Mouse (Mus musculus): Measurements from ENCODE around the gene Wfikkn2.
A peak's percentile ranks its signal among the peaks of the same experiment; 100 is the strongest.

The Wfikkn2 gene

DNA sequence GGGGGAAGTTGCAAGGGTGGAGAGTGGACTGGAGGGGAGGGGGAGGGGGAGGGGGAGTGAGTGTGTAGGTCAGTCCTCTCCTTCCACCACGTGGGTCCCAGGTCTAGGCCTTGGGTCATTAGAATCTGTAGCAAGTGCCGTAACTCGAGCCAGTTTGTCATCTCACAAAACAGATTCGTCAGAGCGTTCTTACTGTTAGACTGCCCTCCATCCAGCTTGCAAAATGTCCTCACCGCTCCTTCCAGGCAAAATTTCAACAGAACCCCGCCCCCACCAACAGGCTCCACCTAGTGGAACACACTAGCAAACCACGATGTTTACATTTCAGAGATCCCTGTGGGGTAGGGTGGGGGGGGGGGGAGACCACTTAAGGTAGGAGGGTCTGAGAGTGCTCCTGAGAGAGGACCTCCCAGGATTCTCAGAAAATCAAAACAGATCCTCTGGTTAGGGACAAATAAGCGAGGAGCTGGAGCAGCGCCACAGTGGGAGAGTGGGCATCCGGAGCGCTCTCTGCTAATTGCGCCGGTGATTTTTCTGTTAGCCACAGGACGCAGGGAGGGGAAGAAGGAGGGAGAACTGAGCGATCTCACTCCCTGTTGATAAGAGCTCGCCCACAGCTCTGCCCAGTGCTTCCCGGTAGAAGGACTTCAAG lies 19.5 kb upstream of the Wfikkn2 start:
- peak; percentile 58 to 83 for DNase-seq (ENCODE audit: inconsistent age in 2 of 2, low spot score in 1 of 2)

DNA sequence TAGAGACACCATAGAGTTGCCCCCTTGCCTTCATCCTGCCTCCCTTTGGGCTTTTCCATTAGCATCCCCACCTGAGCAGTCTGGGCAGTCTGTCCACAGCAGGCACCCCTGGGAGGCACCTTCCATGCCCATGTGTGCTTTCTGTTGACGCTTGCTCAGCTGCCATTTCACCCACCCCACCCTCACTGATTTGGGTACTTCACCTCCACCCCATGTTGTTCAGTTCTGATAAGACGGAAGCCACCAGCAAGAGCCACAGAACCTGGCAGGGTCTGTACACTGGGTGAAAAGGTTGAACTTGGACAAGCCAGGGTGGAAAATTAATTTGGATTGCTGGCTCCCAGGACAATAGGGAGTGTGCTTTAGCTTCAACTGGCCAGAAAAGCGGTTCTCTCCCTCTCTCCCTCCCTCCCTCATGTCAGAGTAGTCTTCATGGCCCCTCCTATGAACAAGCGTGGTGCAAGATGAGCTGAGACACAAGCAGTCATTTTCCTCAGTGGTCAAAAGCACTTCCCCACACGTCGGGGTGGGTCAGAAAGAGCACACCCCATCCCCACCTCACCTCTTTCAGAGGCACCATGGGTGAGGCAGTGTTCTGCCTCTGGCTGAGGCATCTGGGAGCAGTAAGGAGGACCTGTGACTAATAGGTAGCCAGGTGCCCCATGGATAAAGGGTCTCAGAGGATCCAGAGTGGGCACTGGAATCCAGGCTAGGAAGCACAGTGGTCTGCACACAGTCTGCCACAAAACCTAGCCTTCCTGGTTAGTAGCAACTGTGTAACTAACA lies 16.0 kb upstream of the Wfikkn2 start:
- DNase-seq (ENCODE audit: inconsistent age in 2 of 2, low spot score in 1 of 2) = no peak

DNA sequence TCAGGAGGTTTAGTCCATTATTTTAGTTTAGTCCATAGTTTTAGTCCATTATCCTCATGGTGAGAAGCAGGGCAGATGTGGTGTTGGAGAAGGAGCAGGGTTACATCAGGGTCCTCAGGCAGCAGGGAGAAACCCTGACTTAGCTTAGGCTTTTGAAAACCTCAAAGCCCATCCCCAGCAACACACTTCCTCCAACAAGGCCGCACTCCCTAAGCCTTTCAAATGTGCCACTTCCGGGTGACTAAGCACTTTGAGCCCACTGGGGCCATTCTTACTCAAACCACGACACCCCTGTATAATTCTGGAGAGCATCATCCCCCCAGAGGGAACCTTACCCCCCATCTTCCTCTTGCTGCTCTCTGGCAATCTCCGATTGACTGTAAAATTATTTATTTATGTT lies 14.0 kb upstream of the Wfikkn2 start:
- DNase-seq (ENCODE audit: inconsistent age in 2 of 2, low spot score in 1 of 2) = no peak

DNA sequence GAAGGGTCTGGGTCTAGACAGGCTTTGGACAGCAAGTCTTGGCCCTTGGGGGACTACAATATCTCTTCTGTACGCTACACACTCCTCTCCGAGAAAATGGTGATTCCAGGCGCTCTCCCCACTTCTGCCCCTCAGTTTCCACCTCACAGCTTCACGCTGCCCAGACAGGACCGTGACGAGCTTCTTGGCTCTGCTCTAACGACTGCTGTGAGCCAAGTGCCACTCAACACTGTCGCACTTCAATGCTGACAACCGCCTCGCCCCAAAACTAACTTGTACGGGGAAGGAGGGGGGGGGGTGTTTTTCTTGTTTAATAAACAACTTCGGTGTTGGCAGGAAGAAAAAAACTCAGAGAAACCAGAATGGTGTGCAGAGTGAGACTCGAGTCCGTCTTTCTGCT lies 12.2 kb upstream of the Wfikkn2 start:
- no peak for DNase-seq (ENCODE audit: inconsistent age in 2 of 2, low spot score in 1 of 2)

DNA sequence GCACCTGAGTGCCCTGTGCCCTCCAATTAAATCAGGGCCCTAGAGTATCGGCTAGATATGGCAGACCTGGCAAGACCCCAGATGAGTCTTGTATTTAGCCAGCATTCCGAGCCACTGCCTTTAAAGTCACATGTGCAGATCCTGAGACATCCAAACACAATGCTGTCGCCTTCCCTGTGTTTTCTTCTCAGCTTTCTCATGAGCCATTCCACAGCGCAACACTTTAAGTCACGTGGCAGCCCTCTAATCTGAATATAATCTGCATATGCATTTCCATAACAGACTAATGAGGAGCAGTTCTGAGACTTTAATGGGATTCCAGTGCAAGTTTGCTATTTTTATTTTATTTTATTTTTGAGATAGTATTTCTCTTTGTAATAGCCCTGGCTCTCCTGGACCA lies 9.9 kb upstream of the Wfikkn2 start:
- no peak for DNase-seq (ENCODE audit: inconsistent age in 2 of 2, low spot score in 1 of 2)

DNA sequence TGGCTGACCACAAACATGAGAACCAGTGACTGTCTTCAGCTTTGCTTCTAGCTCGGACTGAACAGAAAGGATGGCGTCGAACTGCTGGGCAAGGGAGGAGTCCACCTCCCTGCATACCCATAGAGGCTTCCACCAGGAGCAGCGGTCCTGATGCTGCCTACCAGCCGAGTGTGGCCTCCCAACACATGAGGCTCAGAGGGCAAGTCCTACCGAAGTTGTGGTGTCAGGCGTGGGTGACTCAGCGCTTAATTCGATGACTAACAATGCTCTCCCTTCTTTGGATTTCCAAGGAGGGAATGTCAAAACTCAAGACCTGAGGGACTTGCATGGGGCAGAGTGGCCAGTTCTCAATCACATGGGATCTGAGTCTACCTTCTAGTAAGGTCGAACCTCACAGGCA lies 7.9 kb upstream of the Wfikkn2 start:
- DNase-seq (ENCODE audit: inconsistent age in 2 of 2, low spot score in 1 of 2) = peak in 1 of 2 experiments; percentile 67

DNA sequence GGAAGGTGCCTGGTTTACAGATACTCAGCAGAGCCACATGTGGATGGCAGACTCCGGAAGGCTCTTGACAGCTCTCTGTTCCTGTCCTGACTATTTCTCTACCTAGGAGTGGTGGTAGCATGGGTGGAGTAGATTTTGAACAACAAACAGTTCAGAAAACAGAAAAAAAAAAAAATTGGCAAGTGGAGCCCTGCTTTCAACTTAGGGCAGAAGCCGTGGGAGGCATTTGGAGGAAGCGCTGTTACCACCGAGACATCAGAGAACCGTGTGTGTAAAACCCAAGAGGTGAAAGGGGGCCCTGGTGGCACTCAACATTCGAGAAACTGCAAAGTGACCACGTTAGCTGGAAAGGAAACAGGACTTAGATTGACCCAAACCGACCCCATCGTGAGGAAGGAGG lies 7.4 kb upstream of the Wfikkn2 start:
- DNase-seq (ENCODE audit: inconsistent age in 2 of 2, low spot score in 1 of 2) = no peak

DNA sequence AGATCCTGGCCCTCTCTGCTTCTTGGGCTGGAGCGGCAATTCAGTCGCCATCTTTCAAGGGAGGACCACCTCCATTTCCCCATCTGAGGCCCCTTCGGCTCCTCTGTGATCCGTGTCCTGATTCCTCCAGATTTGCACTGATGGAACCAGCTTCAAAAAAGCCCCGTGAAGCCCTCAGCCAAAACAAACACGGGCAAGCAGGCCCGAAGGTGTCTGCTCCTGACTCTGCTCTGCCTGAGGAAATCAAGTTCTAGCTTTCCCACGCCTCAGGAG lies 920 bp upstream of the Wfikkn2 start:
- no peak for DNase-seq (ENCODE audit: inconsistent age in 2 of 2, low spot score in 1 of 2)

DNA sequence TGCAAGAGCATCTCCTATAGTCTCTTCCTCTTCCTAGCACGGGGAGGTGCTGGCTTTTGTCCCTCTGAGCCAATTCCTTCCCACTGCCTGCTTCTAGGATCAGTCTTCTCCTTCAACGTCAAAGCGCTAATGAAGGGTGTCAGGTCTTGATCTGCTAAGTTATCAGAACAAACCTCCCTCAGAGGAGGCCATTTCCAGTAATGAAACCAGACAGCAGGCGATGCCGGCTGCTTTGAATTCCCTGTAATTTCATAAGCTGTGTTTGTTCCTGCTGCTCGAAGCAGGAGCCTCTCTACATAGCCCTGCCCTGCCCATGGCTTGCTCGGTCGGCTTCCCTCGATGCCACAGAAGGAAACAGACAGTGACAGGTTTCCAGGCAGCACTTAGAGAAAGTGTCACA lies 1.4 kb downstream of the Wfikkn2 start:
- no peak for DNase-seq (ENCODE audit: inconsistent age in 2 of 2, low spot score in 1 of 2)

DNA sequence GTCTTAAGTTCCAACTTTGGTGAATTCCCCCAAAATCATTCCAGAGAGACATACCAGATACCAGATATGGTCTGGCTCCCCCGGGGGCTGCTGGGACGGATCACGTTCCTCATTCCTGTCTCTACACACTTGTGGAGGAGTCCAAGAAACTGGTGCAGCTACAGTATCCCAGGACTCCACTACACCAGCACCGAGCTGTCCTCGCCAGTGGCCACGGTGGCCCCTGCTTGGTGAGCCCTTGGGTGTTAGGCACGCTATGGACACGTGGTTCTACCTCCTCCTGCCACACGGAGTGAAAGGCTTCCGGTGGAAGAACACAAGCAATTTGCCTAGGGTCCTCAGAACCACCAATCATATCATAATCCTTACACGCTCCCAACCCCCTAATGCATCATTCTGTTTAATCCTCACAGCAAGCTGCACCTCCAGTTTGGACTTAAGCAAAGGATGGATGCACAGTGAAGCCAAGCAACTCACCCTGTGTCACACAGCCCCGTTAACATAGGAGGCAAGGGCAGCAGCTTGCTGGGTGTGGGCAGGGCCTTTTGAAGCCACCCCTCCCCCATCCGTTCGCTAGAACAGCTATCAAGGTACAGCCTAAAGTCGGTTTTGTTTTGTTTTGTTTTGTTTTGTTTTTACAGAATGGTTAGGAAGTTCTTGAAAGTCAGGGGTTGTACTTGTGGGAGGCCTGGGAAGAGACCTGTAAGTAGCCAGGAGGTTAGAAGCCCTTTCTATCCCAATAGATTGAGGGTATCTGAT lies 2.2 kb downstream of the Wfikkn2 start:
- peak in 1 of 2 experiments; percentile 50 for DNase-seq (ENCODE audit: inconsistent age in 2 of 2, low spot score in 1 of 2)

DNA sequence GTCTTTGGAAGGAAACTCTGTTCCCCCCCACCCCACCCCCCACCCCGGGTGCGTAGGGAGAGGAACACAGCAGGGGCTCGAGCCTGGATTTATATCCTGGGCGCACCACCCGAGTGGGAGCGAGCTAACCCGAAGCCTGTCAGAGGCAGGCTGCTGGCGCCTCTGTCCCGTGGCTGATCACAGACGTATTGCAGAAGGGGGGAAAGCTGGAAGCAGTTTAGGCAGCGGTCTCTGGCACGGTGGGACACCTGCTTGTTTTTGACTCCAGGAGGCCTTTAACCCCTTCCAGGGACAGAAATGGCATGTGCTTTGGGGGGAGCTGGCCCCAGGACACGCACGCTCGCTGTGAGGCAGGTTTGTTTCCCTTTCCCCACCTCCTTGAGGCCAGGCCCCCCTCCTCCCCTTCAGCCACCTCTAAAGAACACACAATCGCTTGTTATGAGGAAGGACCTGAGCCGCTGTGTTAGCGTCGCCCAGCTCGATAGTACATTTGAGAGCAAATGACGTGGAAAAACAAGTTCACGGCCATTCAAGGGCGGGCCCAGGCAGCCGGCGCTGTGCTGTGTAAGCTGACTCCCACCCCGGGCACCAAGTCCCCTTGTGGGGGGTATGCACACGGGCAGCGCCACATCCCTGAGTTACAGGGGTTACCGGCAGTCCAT lies 2.9 kb downstream of the Wfikkn2 start:
- DNase-seq (ENCODE audit: inconsistent age in 2 of 2, low spot score in 1 of 2) = peak; percentile 46 to 76

DNA sequence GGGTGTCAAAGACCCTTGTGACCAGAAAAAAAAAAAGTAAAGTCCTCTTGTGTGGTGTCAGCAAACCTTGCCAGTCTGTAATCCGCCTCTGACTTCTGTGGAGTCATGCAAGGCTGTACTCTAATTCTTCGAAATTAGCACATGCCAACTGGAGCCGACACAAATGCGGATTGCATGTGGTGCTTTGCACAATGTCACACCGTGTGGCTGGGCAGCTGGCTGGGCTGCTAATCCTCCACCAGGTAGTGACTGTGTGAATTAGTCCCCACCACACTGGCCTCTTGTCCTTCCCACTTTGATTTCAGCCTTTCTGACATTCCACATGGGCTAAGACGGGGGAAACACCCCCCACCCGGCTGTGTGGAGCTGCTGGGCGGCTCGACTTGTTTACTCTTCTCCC lies 6.1 kb downstream of the Wfikkn2 start:
- peak in 1 of 2 experiments; percentile 44 for DNase-seq (ENCODE audit: inconsistent age in 2 of 2, low spot score in 1 of 2)

DNA sequence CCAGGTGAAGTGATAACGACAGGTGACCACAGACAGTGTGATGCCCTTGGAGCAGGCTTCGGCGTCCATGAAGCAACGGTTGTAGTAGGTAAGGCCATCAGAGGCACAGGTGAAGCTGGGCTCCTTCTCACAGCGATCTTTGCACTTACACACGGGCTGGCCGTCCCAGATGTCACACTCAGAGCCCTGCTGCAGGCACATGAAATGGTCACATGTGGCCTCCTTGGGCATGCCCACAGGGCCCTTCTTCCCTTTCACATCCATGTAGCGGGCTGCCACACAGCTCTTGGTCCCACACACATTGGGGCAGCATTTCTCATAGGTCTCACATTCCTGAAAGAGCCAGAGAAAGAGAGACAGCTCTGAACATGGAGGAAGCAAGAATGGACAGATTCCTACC lies 7.0 kb downstream of the Wfikkn2 start:
- no peak for DNase-seq (ENCODE audit: inconsistent age in 2 of 2, low spot score in 1 of 2)

DNA sequence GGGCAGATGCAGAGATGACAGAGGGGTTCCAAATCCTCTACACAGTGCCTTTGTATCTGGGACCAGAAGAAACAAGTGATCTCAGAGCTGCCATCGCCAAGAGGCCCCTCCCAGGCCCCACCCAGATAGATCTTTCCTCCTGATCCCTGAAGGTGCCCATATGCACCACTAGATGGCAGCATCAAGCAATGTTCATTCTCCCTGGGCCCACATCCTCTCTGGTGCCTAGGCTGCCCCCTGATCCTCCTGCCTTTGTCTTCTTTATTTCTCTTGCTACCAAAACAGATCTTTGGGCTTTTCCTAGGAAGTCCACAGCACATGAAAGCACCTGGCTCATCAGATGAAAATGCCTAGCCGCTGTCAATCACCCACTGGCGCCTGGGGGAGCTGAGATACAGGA lies 9.7 kb downstream of the Wfikkn2 start:
- DNase-seq (ENCODE audit: inconsistent age in 2 of 2, low spot score in 1 of 2) = peak; percentile 71 to 92

DNA sequence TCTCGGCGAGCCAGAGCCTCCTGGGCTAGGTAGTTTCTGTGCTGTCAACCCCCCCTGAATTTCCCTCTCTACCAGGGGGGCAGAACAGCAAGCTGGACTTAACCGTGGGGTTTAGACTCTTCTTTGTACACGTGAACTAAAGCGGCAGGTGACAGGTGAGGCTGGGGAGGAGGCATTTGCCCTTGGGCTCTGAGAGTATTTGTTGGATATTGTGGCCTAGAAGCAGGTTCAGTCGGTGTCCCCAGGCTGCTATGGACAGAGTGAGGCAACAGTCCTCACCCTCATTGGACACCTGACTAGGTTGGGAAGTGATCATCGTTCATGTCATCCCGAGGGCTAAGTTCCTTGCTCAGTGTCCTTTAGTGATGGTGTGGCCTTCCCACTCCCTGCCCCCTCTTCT lies 10.9 kb downstream of the Wfikkn2 start:
- no peak for DNase-seq (ENCODE audit: inconsistent age in 2 of 2, low spot score in 1 of 2)

DNA sequence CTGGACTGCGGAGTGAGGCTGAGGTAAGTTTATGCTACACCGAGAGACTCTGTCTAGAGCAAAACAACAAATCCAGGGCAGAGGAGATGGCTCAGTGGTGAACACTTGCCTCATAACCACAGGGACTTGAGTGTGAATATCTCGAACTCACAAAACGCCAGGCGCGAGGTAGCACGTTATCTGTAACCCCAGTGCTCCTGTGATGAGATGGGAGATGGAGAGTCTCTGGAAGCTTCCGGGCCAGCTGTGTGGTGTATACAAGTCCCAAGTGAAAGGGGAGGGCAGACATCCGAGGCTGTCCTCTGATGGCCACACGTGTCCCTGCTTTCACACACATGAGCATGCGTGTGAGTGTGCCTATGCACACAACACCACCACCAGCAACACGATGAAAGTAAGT lies 11.4 kb downstream of the Wfikkn2 start:
- DNase-seq (ENCODE audit: inconsistent age in 2 of 2, low spot score in 1 of 2) = no peak

DNA sequence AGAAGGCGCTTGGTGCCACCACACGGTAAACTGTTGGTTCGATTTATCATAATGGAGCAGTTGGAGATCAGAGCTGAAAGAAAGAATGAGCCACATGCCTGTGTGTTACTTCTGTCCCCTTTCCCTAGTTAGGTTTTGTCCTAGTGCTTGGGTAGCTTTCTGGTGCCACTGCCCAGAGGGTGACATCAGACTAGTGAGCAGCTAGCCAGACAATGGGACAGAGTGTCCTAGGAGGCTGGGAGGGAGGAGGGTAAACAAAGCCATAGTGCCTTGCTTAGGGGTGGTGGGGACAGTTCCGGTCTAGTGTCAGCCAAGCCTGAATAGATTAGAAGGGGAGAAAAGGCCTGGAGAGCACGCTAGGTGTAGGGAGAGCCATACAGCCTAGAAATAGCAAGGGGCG lies 12.4 kb downstream of the Wfikkn2 start:
- no peak for DNase-seq (ENCODE audit: inconsistent age in 2 of 2, low spot score in 1 of 2)

DNA sequence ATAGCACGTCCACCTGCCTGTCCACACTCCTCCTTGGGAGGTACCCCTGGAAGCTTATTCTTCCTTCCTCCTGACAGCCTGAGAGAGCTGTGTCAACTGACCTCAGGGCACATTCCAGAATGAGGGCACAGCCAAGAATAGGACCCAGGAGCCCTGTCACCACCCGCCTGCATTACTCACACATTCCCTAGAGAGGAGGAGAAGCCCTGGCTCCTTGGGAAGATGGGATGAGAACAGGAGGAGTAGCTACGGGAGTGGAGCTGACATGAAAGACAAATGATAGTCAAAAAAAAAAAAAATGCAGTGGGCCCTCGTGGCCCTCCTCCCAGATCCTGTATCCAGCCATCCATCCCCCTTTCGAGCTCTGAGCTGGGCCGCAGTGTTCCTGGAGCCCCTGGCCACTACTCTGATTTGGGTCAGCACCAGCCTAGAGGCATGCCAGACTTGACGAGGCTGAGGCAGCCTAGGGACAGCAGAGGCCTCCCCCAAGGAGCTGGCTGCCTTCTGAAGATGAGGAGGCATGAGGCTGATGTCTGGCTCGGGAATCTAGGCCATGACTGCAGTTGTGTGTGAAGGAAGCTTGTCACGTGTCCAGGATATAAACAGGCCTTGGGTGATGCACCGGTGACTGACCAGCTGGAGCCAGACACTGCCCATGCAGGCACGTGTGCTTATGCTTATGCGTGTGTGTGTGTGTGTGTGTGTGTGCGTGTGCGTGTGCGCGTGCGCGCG lies 13.8 kb downstream of the Wfikkn2 start:
- peak; percentile 65 to 75 for DNase-seq (ENCODE audit: inconsistent age in 2 of 2, low spot score in 1 of 2)

DNA sequence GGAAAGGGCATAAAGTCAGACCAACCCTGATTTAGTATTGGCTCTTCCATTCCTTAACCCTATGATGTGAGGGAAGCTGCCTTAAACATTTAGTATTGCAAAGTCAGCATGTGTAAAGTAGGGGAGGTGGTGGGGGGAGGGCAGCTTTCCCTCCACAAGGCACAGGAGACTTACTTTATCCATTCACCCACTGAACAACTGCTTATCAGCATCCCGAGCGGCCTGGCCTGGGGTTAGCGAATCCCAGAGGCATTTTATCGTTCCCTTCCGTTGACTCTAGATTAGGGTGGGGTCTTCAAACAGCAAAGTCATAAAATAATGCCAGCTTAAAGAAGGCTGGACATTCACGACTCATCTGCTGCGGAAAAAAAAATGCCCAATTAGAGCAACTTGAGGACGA lies 15.6 kb downstream of the Wfikkn2 start:
- no peak for DNase-seq (ENCODE audit: inconsistent age in 2 of 2, low spot score in 1 of 2)

DNA sequence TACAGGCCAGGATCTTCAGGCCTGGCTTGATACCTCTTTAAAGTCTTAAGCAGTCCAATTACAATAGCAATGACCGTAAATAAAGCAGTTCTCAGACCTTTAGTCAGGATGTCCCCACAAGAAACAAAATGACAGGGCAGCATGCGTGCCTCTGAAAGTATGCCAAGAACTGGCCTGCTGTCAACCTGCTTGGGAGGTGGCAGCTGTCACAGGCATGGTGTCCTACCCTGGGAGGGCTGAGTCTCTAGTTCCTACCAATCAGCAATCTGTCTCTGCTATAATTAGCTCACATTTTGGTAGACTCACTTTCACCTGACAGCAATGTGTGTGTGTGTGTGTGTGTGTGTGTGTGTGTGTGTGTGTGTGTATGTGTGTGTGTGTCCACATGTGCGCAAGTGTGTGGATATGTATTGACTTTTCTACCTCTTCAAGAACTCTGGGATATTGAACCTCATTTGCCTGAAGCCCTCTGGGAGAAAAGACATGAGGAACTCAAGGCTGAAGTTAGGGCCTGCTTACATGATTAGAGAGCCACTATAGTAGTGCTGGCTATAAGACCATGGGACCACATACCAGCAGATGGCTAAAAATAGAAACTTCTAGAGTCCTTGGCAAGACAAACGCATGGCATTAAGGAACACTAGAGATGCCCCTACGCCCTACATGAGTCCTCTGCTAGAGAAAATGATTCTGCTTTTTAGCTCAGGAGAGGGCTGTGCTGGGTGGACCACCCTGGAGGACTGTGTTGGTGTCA lies 16.4 kb downstream of the Wfikkn2 start:
- DNase-seq (ENCODE audit: inconsistent age in 2 of 2, low spot score in 1 of 2) = peak in 1 of 2 experiments; percentile 48

Measured in adrenal gland, adult (tissue).